In the genomic region with DNA sequence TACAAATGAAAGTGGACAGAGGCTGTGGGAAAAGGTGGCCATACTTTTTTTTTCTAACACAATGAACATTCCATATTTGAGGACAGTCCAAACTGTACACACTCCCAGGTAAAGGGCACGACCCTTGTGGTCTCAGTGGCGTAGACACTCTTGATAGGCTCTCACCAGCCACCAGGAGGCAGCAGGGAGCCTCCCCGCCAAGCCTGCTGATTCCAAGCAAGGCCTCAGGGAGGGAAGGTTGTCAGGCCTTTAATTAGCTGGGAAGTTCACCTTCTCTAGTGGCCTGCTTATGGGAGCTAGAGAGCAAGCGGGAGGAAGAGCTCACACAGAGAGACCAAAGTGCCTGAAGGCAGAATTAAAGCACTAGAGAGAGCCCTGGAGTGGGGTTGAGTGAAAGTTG, we compare ENCODE assay signal across 10 mouse cellular contexts.
DNase-seq lines count a peak whose midpoint lies in the region; ATAC-seq and TF ChIP-seq lines count a peak whose summit lies in the region.
"Had no signal": no experiment of that assay in that cellular context is flagged by ENCODE, and none has a peak within 500 bp of the region (broad histone marks: within the 10 kb centered on the region; RNA-seq: fewer than 3 reads in every experiment).

No protein-coding gene starts in this region.

- no peaks in the 10 kb centered on the region for H3K27me3 ChIP-seq in kidney, postnatal 0 days (ENCODE audit: insufficient read depth, low read length)
- no peaks in the 10 kb centered on the region for H3K27me3 ChIP-seq in kidney, embryonic 16.5 days (ENCODE audit: insufficient read depth, low read length)
- no peaks in the 10 kb centered on the region for H3K27me3 ChIP-seq in hindbrain, postnatal 0 days (ENCODE audit: insufficient read depth, low read length)

- no peaks in the 10 kb centered on the region for H3K9me3 ChIP-seq in kidney, postnatal 0 days (replicated peaks; ENCODE audit: low read length)
- no peaks in the 10 kb centered on the region for H3K9me3 ChIP-seq in kidney, embryonic 16.5 days (ENCODE audit: low read length)
- no peaks in the 10 kb centered on the region for H3K9me3 ChIP-seq in ES-E14 (ENCODE audit: control insufficient read depth, insufficient read depth, low read depth, low read length)
- H3K9me3 ChIP-seq in hindbrain, postnatal 0 days (ENCODE audit: low read length): no peaks in the 10 kb centered on the region

- in situ Hi-C loops in ES-E14 (cut with MboI; ENCODE audit: low sequenced_read_pairs in 2 of 2, unreplicated experiment in 2 of 2): loop anchor here in 1 of 2 experiments (25.0 kb wide), 3 partner anchors 418 to 1132 kb away; no protein-coding TSS in a partner anchor

- WGBS in kidney, postnatal 0 days: 66% methylated on average over 4 of the region's 4 CpGs
- 69% methylated on average over 4 of the region's 4 CpGs for WGBS in kidney, embryonic 16.5 days
- WGBS in hindbrain, postnatal 0 days: 55% methylated on average over 4 of the region's 4 CpGs

- no peak overlapping the region for H3K4me2 ChIP-seq in kidney, postnatal 0 days (ENCODE audit: low read length)
- no peak overlapping the region for H3K4me2 ChIP-seq in kidney, embryonic 16.5 days (replicated peaks; ENCODE audit: low read depth, low read length)
- H3K4me2 ChIP-seq in hindbrain, postnatal 0 days (ENCODE audit: low read depth, low read length): no peak overlapping the region

- H3K9ac ChIP-seq in kidney, postnatal 0 days (ENCODE audit: low read depth, low read length): no peak overlapping the region
- H3K9ac ChIP-seq in kidney, embryonic 16.5 days (replicated peaks; ENCODE audit: low read length): no peak overlapping the region
- no peak overlapping the region for H3K9ac ChIP-seq in ES-E14 (ENCODE audit: insufficient read depth, low read depth, low read length, poor library complexity, severe bottlenecking)
- no peak overlapping the region for H3K9ac ChIP-seq in hindbrain, postnatal 0 days (replicated peaks; ENCODE audit: low read length)

- H3K36me3 ChIP-seq in kidney, postnatal 0 days (ENCODE audit: insufficient read depth, low read length): no peaks in the 10 kb centered on the region
- H3K36me3 ChIP-seq in kidney, embryonic 16.5 days (ENCODE audit: insufficient read depth, low read length): no peaks in the 10 kb centered on the region
- no peaks in the 10 kb centered on the region for H3K36me3 ChIP-seq in ES-E14 (ENCODE audit: control insufficient read depth, insufficient read depth, low read length, poor library complexity, severe bottlenecking)
- no peaks in the 10 kb centered on the region for H3K36me3 ChIP-seq in hindbrain, postnatal 0 days (ENCODE audit: insufficient read depth, low read length)

- ATAC-seq in CD4-positive, CD25-positive, alpha-beta regulatory T cell, adult 4 months: no peak
- ATAC-seq in kidney, postnatal 0 days (replicated peaks; ENCODE audit: low FRiP score, low read depth): no peak
- ATAC-seq in kidney, embryonic 16.5 days (ENCODE audit: low FRiP score, low TSS enrichment): no peak
- ATAC-seq in hindbrain, postnatal 0 days: no peak
- no peak for ATAC-seq in frontal cortex, adult (ENCODE audit: low TSS enrichment)

- H3K4me1 ChIP-seq in kidney, postnatal 0 days (replicated peaks; ENCODE audit: insufficient read depth, low read length): no peaks in the 10 kb centered on the region
- no peaks in the 10 kb centered on the region for H3K4me1 ChIP-seq in kidney, embryonic 16.5 days (ENCODE audit: insufficient read depth, low read length)
- H3K4me1 ChIP-seq in ES-E14 (ENCODE audit: control insufficient read depth in 2 of 2, insufficient read depth in 2 of 2, low read length in 2 of 2, poor library complexity in 1 of 2): no peaks in the 10 kb centered on the region
- no peaks in the 10 kb centered on the region for H3K4me1 ChIP-seq in hindbrain, postnatal 0 days (ENCODE audit: insufficient read depth, low read length)

- DNase-seq in CD4-positive, CD25-positive, alpha-beta regulatory T cell, adult 2 months (ENCODE audit: low read depth, low spot score): peak; percentile 16
- DNase-seq in kidney, postnatal 0 days (ENCODE audit: low spot score): no peak
- DNase-seq in ES-E14 (ENCODE audit: low read depth, low spot score): peak; percentile 47
- peak; percentile 51 for DNase-seq in hindbrain, postnatal 0 days (ENCODE audit: low spot score)
- no peak for DNase-seq in right cerebral cortex, postnatal 10 days (ENCODE audit: low spot score in 2 of 2)
- DNase-seq: adrenal gland, adult 8-10 months had no signal

- no peak overlapping the region for H3K27ac ChIP-seq in kidney, postnatal 0 days
- H3K27ac ChIP-seq in kidney, embryonic 16.5 days (ENCODE audit: low read length): no peak overlapping the region
- H3K27ac ChIP-seq in ES-E14 (ENCODE audit: insufficient read depth, low read depth, low read length, poor library complexity, severe bottlenecking): no peak overlapping the region
- H3K27ac ChIP-seq in hindbrain, postnatal 0 days: no peak overlapping the region

- peak; percentile 69 for TF ChIP-seq CTCF in kidney, postnatal 0 days (IDR thresholded peaks at IDR 0.05; ENCODE audit: low read depth)
- peak; percentile 74 for TF ChIP-seq CTCF in hindbrain, postnatal 0 days (IDR thresholded peaks at IDR 0.05; ENCODE audit: low read depth)

- H3K4me3 ChIP-seq in kidney, postnatal 0 days (replicated peaks; ENCODE audit: low read depth, low read length): no peak overlapping the region
- no peak overlapping the region for H3K4me3 ChIP-seq in kidney, embryonic 16.5 days (ENCODE audit: low read length)
- H3K4me3 ChIP-seq in ES-E14 (ENCODE audit: insufficient read depth in 1 of 2, low read depth in 1 of 2, low read length in 2 of 2, poor library complexity in 1 of 2, severe bottlenecking in 1 of 2): no peak overlapping the region
- H3K4me3 ChIP-seq in hindbrain, postnatal 0 days (ENCODE audit: low read length): no peak overlapping the region
- H3K4me3 ChIP-seq: myocyte had no signal

TF ChIP-seq in ES-E14, 5 proteins besides CTCF, POLR2A, EP300 and RAD21:
- no peak for TF ChIP-seq ZNF384 (IDR thresholded peaks at IDR 0.05; ENCODE audit: low read depth, low read length)
- TF ChIP-seq MAFK (IDR thresholded peaks at IDR 0.05; ENCODE audit: insufficient read depth, low read depth, low read length): no peak
- TF ChIP-seq ZC3H11A (IDR thresholded peaks at IDR 0.05; ENCODE audit: borderline replicate concordance, low read depth, low read length): peak; percentile 64
- no peak for TF ChIP-seq HCFC1 (IDR thresholded peaks at IDR 0.05; ENCODE audit: borderline replicate concordance, insufficient read depth, low read length)
- TF ChIP-seq CHD2 (IDR thresholded peaks at IDR 0.05; ENCODE audit: low read depth, low read length): no peak

Comparison
In these comparisons a context has a peak if more than half of its experiments do, and no peak if none do; other contexts are left out.
1. DNase-seq: peak in CD4-positive, CD25-positive, alpha-beta regulatory T cell, adult 2 months (single experiment), ES-E14 (single experiment) and hindbrain, postnatal 0 days (single experiment); none in kidney, postnatal 0 days (single experiment) and right cerebral cortex, postnatal 10 days (0 of 2).